Mouse (Mus musculus): ENCODE results near the gene Mgam.
A peak's percentile ranks its signal among the peaks of the same experiment; 100 is the strongest.
"Not testable (repeated sequence)": the region's sequence is repeated elsewhere in the genome, so short reads cannot be mapped to it uniquely, and the experiment has no call there.

Mgam gene

GRCm38 (mm10) chr6:40628406-40629000, at the start of gene Mgam:
Gene Mgam, plus strand, starts transcription at chr6:40628831.
- DNase-seq, result no peak

GRCm38 (mm10) chr6:40584336-40584735, 44.3 kb upstream of the Mgam start:
- no peak for DNase-seq

- DNase-seq, result no peak
Measured at GRCm38 (mm10) chr6:40585645-40586044, 43.0 kb upstream of the Mgam start, which contains the start of gene Clec5a. Gene Clec5a, minus strand, starts transcription at chr6:40585821.

GRCm38 (mm10) chr6:40588346-40588745, 40.3 kb upstream of the Mgam start:
- no peak for DNase-seq

- DNase-seq, result no peak
Measured at GRCm38 (mm10) chr6:40594804-40595550, 33.7 kb upstream of the Mgam start.

- not testable (repeated sequence) for DNase-seq
Measured at GRCm38 (mm10) chr6:40598546-40598945, 30.1 kb upstream of the Mgam start.

- DNase-seq, result no peak
Measured at GRCm38 (mm10) chr6:40607431-40607830, 21.2 kb upstream of the Mgam start.

GRCm38 (mm10) chr6:40610244-40610643, 18.4 kb upstream of the Mgam start:
- no peak for DNase-seq

GRCm38 (mm10) chr6:40613260-40613852, 15.3 kb upstream of the Mgam start, which contains the start of gene Tas2r138:
Gene Tas2r138, minus strand, starts transcription at chr6:40613310.
- DNase-seq, result no peak

- DNase-seq, result peak; percentile 76
Measured at GRCm38 (mm10) chr6:40617965-40618364, 10.7 kb upstream of the Mgam start.

- DNase-seq, result no peak
Measured at GRCm38 (mm10) chr6:40626111-40626510, 2.5 kb upstream of the Mgam start.

- DNase-seq, result no peak
Measured at GRCm38 (mm10) chr6:40634640-40635071, 6.0 kb downstream of the Mgam start.

GRCm38 (mm10) chr6:40635559-40635958, 6.9 kb downstream of the Mgam start:
- DNase-seq, result no peak

GRCm38 (mm10) chr6:40637755-40638154, 9.1 kb downstream of the Mgam start:
- DNase-seq, result no peak

- no peak for DNase-seq
Measured at GRCm38 (mm10) chr6:40640710-40641538, 12.3 kb downstream of the Mgam start.

- DNase-seq, result no peak
Measured at GRCm38 (mm10) chr6:40645701-40646100, 17.1 kb downstream of the Mgam start.

GRCm38 (mm10) chr6:40650953-40651352, 22.3 kb downstream of the Mgam start:
- DNase-seq, result no peak

GRCm38 (mm10) chr6:40660930-40661329, 32.3 kb downstream of the Mgam start:
- peak; percentile 3 for DNase-seq

GRCm38 (mm10) chr6:40689180-40689579, 60.5 kb downstream of the Mgam start:
- peak; percentile 83 for DNase-seq

GRCm38 (mm10) chr6:40692007-40692406, 63.4 kb downstream of the Mgam start:
- DNase-seq, result not testable (repeated sequence)

- not testable (repeated sequence) for DNase-seq
Measured at GRCm38 (mm10) chr6:40713494-40713893, 84.9 kb downstream of the Mgam start.

GRCm38 (mm10) chr6:40715705-40716104, 87.1 kb downstream of the Mgam start:
- DNase-seq, result no peak

- DNase-seq, result not testable (repeated sequence)
Measured at GRCm38 (mm10) chr6:40728506-40728905, 99.9 kb downstream of the Mgam start.

Data from retina, postnatal 1 day (tissue).